Mouse (Mus musculus): ENCODE measurements around the gene Gm8439.
A peak's percentile ranks its signal among the peaks of the same experiment; 100 is the strongest.
"Not testable (repeated sequence)": the region's sequence is repeated elsewhere in the genome, so short reads cannot be mapped to it uniquely, and the experiment has no call there.

Gene Gm8439

GRCm38 (mm10) chr4:120588445-120588844, at the start of gene Gm8439:
Gene Gm8439 (plus strand): TSS chr4:120588745.
- no peak for DNase-seq

- no peak for DNase-seq
Observed at GRCm38 (mm10) chr4:120544896-120545295, 43.6 kb upstream of the Gm8439 start.

GRCm38 (mm10) chr4:120556592-120556991, 32.0 kb upstream of the Gm8439 start:
- peak; percentile 75 for DNase-seq

GRCm38 (mm10) chr4:120565726-120566125, 22.8 kb upstream of the Gm8439 start:
- DNase-seq = no peak

- peak; percentile 91 for DNase-seq
Observed at GRCm38 (mm10) chr4:120568005-120568404, 20.5 kb upstream of the Gm8439 start.

GRCm38 (mm10) chr4:120569025-120569424, 19.5 kb upstream of the Gm8439 start:
- no peak for DNase-seq

- DNase-seq = peak; percentile 100
Observed at GRCm38 (mm10) chr4:120569486-120570437, 18.8 kb upstream of the Gm8439 start, which contains the start of gene Ctps. Gene Ctps (minus strand): TSS chr4:120570276.

GRCm38 (mm10) chr4:120570438-120571069, 18.0 kb upstream of the Gm8439 start:
- no peak for DNase-seq

GRCm38 (mm10) chr4:120571070-120571464, 17.5 kb upstream of the Gm8439 start:
- no peak for DNase-seq

- DNase-seq = no peak
Observed at GRCm38 (mm10) chr4:120571691-120572090, 16.9 kb upstream of the Gm8439 start.

GRCm38 (mm10) chr4:120580894-120581293, 7.7 kb upstream of the Gm8439 start:
- no peak for DNase-seq

- no peak for DNase-seq
Observed at GRCm38 (mm10) chr4:120581711-120582110, 6.8 kb upstream of the Gm8439 start.

- no peak for DNase-seq
Observed at GRCm38 (mm10) chr4:120586986-120587385, 1.6 kb upstream of the Gm8439 start.

GRCm38 (mm10) chr4:120589070-120589469, 525 bp downstream of the Gm8439 start:
- DNase-seq = no peak

GRCm38 (mm10) chr4:120589815-120590422, 1.4 kb downstream of the Gm8439 start:
- peak; percentile 93 for DNase-seq

GRCm38 (mm10) chr4:120590973-120591372, 2.4 kb downstream of the Gm8439 start:
- DNase-seq = no peak

GRCm38 (mm10) chr4:120596210-120596609, 7.7 kb downstream of the Gm8439 start:
- not testable (repeated sequence) for DNase-seq

GRCm38 (mm10) chr4:120598922-120599321, 10.4 kb downstream of the Gm8439 start:
- DNase-seq = no peak

GRCm38 (mm10) chr4:120601774-120602173, 13.2 kb downstream of the Gm8439 start:
- no peak for DNase-seq

- DNase-seq = no peak
Observed at GRCm38 (mm10) chr4:120602669-120603068, 14.1 kb downstream of the Gm8439 start.

GRCm38 (mm10) chr4:120606941-120607340, 18.4 kb downstream of the Gm8439 start:
- DNase-seq = no peak

- no peak for DNase-seq
Observed at GRCm38 (mm10) chr4:120611005-120611404, 22.5 kb downstream of the Gm8439 start.

GRCm38 (mm10) chr4:120612304-120613080, 23.9 kb downstream of the Gm8439 start:
- peak; percentile 96 for DNase-seq

Data from heart, adult 11 months (tissue).